Mouse (Mus musculus): Measurements from ENCODE around the gene Ppm1e.

GRCm38 (mm10) chr11:87278807-87279206 is 80.0 kb downstream of the Ppm1e start:
- TF ChIP-seq CTCF (IDR thresholded peaks at IDR 0.05; ENCODE audit: low read depth): no peak
- no peak for TF ChIP-seq EP300 (optimal IDR thresholded peaks at IDR 0.05)
